Mouse (Mus musculus): ENCODE data around the gene Nudt8.

DNA sequence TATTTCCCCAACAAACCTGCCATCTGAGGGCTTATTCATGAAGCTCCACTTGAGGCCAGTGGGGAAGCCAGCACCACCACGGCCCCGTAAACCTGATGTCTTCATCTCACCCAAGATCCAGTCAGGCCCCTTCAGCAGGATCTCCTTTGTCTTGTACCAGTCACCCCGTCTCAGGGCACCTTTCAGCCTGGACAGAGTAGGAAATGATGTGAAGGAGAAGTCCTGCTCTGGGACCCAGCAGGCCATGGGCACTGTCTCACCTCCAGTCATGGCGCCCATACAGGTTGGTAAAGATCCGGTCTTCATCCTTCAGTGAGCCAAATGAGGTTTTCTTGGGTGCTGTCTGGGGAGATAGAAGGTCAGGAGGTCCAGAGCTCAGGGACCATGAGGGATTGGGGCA, 10.7 kb downstream of the Nudt8 start:
- TF ChIP-seq ZNF384 (IDR thresholded peaks at IDR 0.05; ENCODE audit: low read depth, low read length) (no peak), ZC3H11A (IDR thresholded peaks at IDR 0.05; ENCODE audit: borderline replicate concordance, low read depth, low read length) (no peak), HCFC1 (IDR thresholded peaks at IDR 0.05; ENCODE audit: borderline replicate concordance, insufficient read depth, low read length) (no peak), CHD2 (IDR thresholded peaks at IDR 0.05; ENCODE audit: low read depth, low read length) (no peak), MAFK (IDR thresholded peaks at IDR 0.05; ENCODE audit: insufficient read depth, low read depth, low read length) (no peak)
